Mouse (Mus musculus) testis, adult 2 months (tissue): ENCODE measurements around the gene Ckm.

ENCODE experiments used
- CTCF ChIP-seq: fragments of 200-500 bp; IDR thresholded peaks from 2 replicates; pipeline ENCODE4 v1.5.1; 2012; ENCODE audit warnings: low read depth, mild to moderate bottlenecking, inconsistent platforms, low read length, moderate library complexity; ENCODE audit not compliant: control insufficient read depth, insufficient read depth, insufficient replicate concordance
- POLR2A ChIP-seq: fragments of 200-500 bp; IDR thresholded peaks from 2 replicates; pipeline ENCODE4 v1.6.1; 2012; ENCODE audit warnings: low read depth, mild to moderate bottlenecking, inconsistent platforms, low read length, moderate library complexity; ENCODE audit not compliant: control insufficient read depth

- TF ChIP-seq CTCF (no peak), POLR2A (no peak)
These were observed 63.7 kb downstream of the Ckm start for GRCm38 (mm10) chr7:19468279-19468678.
